Mouse (Mus musculus): ENCODE data around the gene 1500009C09Rik. TPM values are rescaled to one million over a fixed set of nuclear protein-coding genes. Genes with fewer than 3 reads are reported as not detected.

1500009C09Rik gene
- polyA plus RNA-seq, 1 experiment from 2014 or later = not detected

DNA sequence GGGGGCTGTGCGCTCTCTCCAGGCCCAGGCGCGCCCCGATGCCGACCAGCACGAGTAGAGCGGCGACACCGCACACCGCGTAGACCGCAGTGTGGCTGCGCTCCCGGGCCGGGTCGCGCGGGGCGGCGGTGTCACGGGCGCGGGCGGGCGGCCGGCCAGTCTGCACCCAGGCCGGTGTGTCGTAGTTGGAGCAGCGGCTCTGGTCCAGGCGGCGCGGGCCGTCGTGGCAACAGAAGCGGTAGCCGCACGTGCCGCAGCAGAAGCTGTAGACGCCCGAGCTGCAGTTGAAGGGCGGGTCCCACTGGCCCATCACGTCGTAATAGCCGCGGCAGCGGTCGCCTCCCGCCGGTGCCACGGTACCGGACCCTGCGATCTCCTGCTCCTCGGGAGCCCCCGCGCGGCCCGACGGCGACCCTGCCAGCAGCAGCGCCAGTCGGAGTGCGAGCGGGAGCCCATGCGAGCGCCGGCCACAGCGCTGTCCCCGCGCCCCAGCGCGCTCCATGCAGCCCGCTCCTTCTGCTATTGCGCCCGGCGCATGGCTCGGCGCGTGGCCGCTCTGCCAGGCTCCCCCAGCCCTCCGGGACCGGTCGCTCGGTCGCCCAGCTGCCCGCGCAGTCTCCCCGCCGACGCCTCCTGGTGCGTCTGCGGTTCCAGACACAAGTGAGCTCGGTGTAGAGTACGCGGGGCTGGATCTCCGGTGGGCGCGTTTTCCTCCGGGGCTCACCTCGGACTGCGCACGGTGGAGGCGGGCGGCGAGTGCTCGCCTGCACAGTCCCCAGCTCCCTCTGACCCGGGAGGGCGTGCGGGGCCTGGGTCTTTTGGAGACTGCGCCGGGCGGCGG is 40.1 kb upstream of the 1500009C09Rik start:
- Histone ChIP-seq H3K4me3 (peak overlapping the region; percentile 54), H3K27ac (peak overlapping the region; percentile 70), H3K36me3 (peaks cover 2% of the 10 kb centered on the region; the same call in 1 of the 2 replicates), H3K27me3 (ENCODE audit: low read depth, poor library complexity, severe bottlenecking) (peaks cover 100% of the 10 kb centered on the region), H3K9me3 (replicated peaks) (no peaks in the 10 kb centered on the region), H3K4me1 (peaks cover 37% of the 10 kb centered on the region)
- peak; percentile 63 for DNase-seq (ENCODE audit: low spot score)
- WGBS = under 1% methylated on average over 110 of the region's 112 CpGs

DNA sequence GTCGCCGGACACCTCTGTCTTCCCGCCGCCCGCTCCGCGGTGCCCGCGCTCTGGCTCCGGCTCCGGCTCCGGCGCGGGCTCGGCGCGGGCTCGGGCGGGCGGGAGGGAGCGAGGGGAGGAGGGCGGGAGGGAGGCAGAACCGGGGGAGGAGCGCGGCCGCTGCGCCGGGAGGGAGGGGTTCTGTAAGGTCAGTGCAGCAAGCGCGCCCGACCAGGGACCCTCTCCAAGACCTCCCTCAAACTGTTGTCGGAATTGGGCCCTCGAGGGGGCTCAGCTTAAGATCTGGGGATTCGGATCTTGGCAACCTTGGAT is 39.5 kb upstream of the 1500009C09Rik start, which contains the start of gene Shisa8:
Shisa8 (minus strand) TSS at position 64 of the 312 bp plus-strand sequence.
- peak; percentile 59 for DNase-seq (ENCODE audit: low spot score)
- Histone ChIP-seq H3K27ac (peak within 1 kb of the TSS; percentile 70), H3K4me1 (peaks cover 31% of the 10 kb centered on the region)

DNA sequence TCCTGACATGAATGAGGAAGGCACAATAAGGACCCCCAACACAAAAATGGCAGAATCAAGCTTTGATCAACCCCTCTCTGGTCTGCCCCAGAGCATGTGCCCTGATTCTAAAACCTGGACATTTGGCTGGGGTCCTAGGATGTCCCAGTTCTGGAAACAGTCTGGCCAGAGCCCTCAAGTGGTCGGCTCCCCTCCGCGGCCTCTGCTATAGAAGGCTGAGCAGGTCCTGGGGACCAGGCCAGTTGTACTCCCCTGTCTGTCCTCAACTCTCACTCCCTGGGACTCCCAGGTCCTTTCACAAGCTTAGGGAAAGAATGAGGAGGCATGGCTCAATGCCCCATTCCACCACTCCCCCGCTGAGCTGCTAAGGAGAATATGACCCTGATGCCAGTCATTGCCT is 39.0 kb upstream of the 1500009C09Rik start:
- Histone ChIP-seq H3K27me3 (ENCODE audit: low read depth, poor library complexity, severe bottlenecking) (peaks cover 99% of the 10 kb centered on the region), H3K9me3 (replicated peaks) (no peaks in the 10 kb centered on the region), H3K4me3 (peak overlapping the region; percentile 54; the same call in 1 of the 2 replicates), H3K36me3 (0 out of 2 replicates have a peak, but pooled peaks cover 2% of the 10 kb centered on the region), H3K4me1 (peaks cover 33% of the 10 kb centered on the region), H3K27ac (no peak overlapping the region)
- WGBS = 10% methylated on average over 4 of the region's 4 CpGs
- DNase-seq (ENCODE audit: low spot score) = no peak

More for the DNA sequence above, 39.5 kb upstream of the 1500009C09Rik start, which contains the start of gene Shisa8:
- H3K4me3 ChIP-seq = peak within 1 kb of the TSS; percentile 54
- no peaks in the 10 kb centered on the region for H3K9me3 ChIP-seq (replicated peaks)
- 0% methylated on average over 24 of the region's 34 CpGs for WGBS
- 0 out of 2 replicates have a peak, but pooled peaks cover 2% of the 10 kb centered on the region for H3K36me3 ChIP-seq
- H3K27me3 ChIP-seq (ENCODE audit: low read depth, poor library complexity, severe bottlenecking) = peaks cover 99% of the 10 kb centered on the region

DNA sequence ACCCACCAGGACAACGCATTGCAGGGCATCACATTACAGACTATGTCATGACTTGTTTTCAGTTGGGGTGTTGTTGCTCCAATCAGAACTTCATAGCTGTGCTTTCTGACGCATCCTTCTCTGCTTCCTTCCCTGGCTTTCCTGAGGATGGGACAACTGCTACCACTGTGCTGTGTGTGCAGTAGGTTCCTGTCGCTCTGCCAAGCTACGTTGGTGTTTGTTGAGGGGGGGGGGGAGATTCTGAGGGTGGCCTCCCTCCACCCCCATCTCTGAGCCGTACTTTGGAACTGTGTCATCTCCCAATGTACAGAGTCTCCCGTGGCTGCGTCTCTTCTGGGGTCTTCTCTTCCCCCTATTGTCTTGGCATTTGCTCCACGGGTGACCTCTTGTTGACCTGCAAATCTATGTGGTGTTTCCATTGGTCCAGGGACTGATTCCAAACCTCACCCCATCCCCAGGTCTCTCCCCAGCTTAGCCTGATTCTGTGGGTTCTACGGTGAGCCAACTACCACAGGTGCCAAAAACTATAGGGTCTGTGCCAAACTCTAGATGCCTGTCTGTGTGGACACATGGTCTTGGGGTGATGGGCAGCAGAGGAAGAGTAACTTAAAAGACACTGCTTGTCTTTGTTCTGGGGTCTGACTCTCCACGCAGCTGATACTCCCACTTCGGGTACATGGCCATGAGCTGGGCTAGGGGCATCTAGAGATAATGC is 36.7 kb upstream of the 1500009C09Rik start:
- WGBS = 48% methylated on average over 11 of the region's 11 CpGs
- peaks cover 95% of the 10 kb centered on the region for H3K27me3 ChIP-seq (ENCODE audit: low read depth, poor library complexity, severe bottlenecking)
- no peaks in the 10 kb centered on the region for H3K9me3 ChIP-seq (replicated peaks)
- H3K27ac ChIP-seq = no peak overlapping the region
- no peak for DNase-seq (ENCODE audit: low spot score)
- no peak overlapping the region for H3K4me3 ChIP-seq
- peaks cover 40% of the 10 kb centered on the region for H3K4me1 ChIP-seq
- H3K36me3 ChIP-seq = no peaks in the 10 kb centered on the region

DNA sequence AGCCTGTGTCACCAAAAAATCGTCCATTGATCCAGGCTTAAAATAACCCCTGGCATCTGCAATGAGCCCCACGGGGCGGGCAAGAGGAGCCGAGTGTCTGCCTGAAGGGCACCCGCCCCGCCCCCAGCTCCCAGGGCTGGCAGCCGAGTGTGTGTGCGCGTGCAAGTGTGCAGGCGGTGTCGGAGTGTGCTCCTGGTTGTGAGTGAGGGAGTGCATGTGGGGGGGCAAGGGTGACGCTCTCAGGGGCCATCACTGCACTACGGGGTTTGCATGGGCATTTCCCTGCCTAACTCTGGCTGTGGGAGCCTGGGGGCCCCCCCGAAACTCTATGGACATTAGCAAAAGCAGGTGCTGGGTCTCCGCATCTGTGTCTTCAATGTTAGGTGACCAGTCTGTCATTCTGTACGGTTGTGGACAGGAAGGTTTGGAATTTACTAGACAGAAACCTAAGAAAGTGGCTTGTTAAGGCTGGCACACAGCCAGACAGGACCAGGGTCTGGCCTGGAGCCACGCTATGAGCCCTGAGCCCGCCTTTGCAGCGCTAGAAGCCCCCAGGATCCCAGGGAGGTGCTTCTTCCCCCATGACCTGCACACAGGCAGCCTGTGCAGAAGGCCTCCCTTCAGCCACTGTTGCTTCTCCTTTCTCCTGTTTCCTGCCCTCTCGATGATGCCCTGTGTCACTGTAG is 35.9 kb upstream of the 1500009C09Rik start:
- H3K4me1 ChIP-seq = peaks cover 38% of the 10 kb centered on the region
- no peak overlapping the region for H3K4me3 ChIP-seq
- H3K36me3 ChIP-seq = no peaks in the 10 kb centered on the region
- peak; percentile 30 for DNase-seq (ENCODE audit: low spot score)
- peaks cover 93% of the 10 kb centered on the region for H3K27me3 ChIP-seq (ENCODE audit: low read depth, poor library complexity, severe bottlenecking)
- 54% methylated on average over 20 of the region's 20 CpGs for WGBS
- no peak overlapping the region for H3K27ac ChIP-seq
- no peaks in the 10 kb centered on the region for H3K9me3 ChIP-seq (replicated peaks)

GRCm38 (mm10) chr15:82217039-82217438 is 35.2 kb upstream of the 1500009C09Rik start:
- no peak overlapping the region for H3K4me3 ChIP-seq
- peak overlapping the region; percentile 42; the same call in 1 of the 2 replicates for H3K27ac ChIP-seq
- DNase-seq (ENCODE audit: low spot score) = peak; percentile 34
- no peaks in the 10 kb centered on the region for H3K36me3 ChIP-seq
- H3K9me3 ChIP-seq (replicated peaks) = no peaks in the 10 kb centered on the region
- 13% methylated on average over 7 of the region's 7 CpGs for WGBS
- peaks cover 91% of the 10 kb centered on the region for H3K27me3 ChIP-seq (ENCODE audit: low read depth, poor library complexity, severe bottlenecking)
- peaks cover 30% of the 10 kb centered on the region for H3K4me1 ChIP-seq

DNA sequence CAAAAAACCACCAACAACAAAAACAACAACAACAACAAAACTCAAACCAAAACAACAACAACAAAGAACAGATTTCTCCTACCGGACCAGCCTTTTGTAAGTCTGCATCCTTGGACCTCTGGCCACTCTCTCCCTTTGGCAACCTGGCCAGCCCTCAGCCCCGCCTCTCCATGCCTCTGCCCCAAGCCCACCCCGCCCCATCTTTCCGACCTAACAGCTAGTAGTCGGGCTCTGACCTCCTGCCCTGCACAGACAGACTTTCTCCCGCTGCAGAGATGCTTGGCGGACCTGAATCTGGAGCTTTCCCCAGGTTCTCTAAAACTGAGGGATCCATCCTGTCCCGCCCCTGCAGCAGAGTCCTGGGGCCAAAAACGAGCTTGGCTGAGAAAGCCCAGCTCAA is 34.2 kb upstream of the 1500009C09Rik start:
- no peak overlapping the region for H3K4me3 ChIP-seq
- no peak for DNase-seq (ENCODE audit: low spot score)
- peaks cover 91% of the 10 kb centered on the region for H3K27me3 ChIP-seq (ENCODE audit: low read depth, poor library complexity, severe bottlenecking)
- 20% methylated on average over 9 of the region's 9 CpGs for WGBS
- no peak overlapping the region for H3K27ac ChIP-seq
- H3K9me3 ChIP-seq (replicated peaks) = no peaks in the 10 kb centered on the region
- peaks cover 21% of the 10 kb centered on the region for H3K4me1 ChIP-seq
- H3K36me3 ChIP-seq = no peaks in the 10 kb centered on the region

- Histone ChIP-seq H3K4me3 (no peak overlapping the region), H3K9me3 (replicated peaks) (no peaks in the 10 kb centered on the region), H3K27me3 (ENCODE audit: low read depth, poor library complexity, severe bottlenecking) (peaks cover 91% of the 10 kb centered on the region), H3K27ac (0 out of 2 replicates have a peak overlapping the region, but pooled peaks have one; percentile 30), H3K36me3 (no peaks in the 10 kb centered on the region), H3K4me1 (peaks cover 30% of the 10 kb centered on the region)
- WGBS = 76% methylated on average over 26 of the region's 26 CpGs
- no peak for DNase-seq (ENCODE audit: low spot score)
These were observed 33.2 kb upstream of the 1500009C09Rik start for GRCm38 (mm10) chr15:82218778-82219666.

DNA sequence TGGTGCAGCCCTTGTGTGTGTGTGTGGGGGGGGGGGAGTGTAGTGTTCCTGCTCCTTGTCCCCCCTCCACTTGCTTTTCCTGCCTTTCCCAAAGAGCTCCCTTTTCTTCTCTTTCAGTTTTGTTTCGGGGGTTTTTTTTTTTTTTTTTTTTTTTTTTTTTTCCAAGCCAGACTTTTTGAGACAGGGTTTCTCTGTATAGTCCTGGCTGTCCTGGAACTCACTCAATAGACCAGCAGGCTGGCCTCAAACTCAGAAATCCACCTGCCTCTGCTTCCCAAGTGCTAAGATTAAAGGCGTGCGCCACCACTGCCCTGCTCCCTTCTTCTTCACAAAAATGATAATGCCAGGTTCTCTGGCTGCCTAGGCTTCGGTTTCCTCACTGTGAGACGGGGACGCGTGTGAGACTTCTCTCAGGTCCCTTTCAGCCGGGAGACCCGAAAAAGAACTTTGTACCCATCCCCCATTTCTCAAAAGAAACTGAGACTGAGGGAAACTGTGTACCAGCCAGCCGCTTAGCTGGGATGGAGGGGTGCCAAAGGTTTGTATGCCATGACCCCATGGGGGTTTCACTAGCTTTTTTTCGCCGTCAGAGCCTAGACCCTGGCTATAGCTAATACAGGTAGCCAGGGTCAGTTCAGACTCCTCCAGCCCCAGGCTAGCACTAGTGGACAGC is 32.1 kb upstream of the 1500009C09Rik start:
- 76% methylated on average over 11 of the region's 12 CpGs for WGBS
- H3K4me3 ChIP-seq = no peak overlapping the region
- H3K27ac ChIP-seq = no peak overlapping the region
- H3K4me1 ChIP-seq = peaks cover 39% of the 10 kb centered on the region
- no peaks in the 10 kb centered on the region for H3K9me3 ChIP-seq (replicated peaks)
- no peaks in the 10 kb centered on the region for H3K36me3 ChIP-seq
- peaks cover 91% of the 10 kb centered on the region for H3K27me3 ChIP-seq (ENCODE audit: low read depth, poor library complexity, severe bottlenecking)
- no peak for DNase-seq (ENCODE audit: low spot score)

DNA sequence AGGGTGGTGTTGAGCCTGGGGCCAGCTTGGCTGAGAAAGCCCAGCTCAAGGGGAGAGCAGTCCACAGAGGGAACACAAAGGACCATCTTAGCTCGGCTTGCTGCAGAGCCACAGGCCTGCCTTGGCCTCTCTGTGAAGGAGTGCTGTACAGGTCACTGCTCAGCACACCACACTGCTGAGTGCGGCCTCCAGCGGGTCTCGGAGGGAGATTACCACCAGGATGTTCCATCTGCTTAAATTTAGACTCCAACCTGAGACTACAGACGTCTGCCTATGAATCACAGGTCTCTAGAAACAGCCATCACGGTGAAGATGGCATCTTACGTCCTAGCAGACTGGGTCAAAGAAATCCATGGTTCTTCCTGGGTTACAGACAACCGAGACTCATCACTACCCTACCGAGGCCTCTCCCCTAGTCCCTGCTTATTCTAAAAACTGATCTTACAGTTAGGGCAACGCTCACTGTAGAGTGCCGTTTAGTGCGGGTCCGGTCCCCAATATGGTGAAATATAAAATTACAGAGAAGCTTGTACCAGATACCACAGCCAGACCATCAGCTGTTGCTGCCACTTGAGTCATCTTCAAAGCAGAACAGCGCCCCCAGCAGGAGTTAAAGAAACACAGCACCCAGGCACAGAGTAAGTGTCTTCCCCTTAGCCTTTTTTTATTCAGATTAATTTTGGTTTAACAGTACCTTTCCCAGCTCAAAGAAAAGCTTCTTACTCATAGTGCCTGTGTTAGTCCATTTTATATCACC is 30.9 kb upstream of the 1500009C09Rik start:
- no peak overlapping the region for H3K27ac ChIP-seq
- H3K36me3 ChIP-seq = no peaks in the 10 kb centered on the region
- no peak overlapping the region for H3K4me3 ChIP-seq
- no peak for DNase-seq (ENCODE audit: low spot score)
- WGBS = 73% methylated on average over 14 of the region's 14 CpGs
- peaks cover 37% of the 10 kb centered on the region for H3K4me1 ChIP-seq
- no peaks in the 10 kb centered on the region for H3K9me3 ChIP-seq (replicated peaks)
- H3K27me3 ChIP-seq (ENCODE audit: low read depth, poor library complexity, severe bottlenecking) = peaks cover 90% of the 10 kb centered on the region

- Histone ChIP-seq H3K9me3 (replicated peaks) (no peaks in the 10 kb centered on the region), H3K36me3 (no peaks in the 10 kb centered on the region), H3K27me3 (ENCODE audit: low read depth, poor library complexity, severe bottlenecking) (peaks cover 71% of the 10 kb centered on the region), H3K4me3 (peak overlapping the region; percentile 47), H3K4me1 (peaks cover 30% of the 10 kb centered on the region), H3K27ac (no peak overlapping the region)
- 36% methylated on average over 7 of the region's 7 CpGs for WGBS
- no peak for DNase-seq (ENCODE audit: low spot score)
These were observed 28.9 kb upstream of the 1500009C09Rik start for GRCm38 (mm10) chr15:82223251-82223650.

Data from limb, embryonic 10.5 days (tissue).